Mouse (Mus musculus): ENCODE data around the gene Gpr82. TPM values are rescaled to one million over a fixed set of nuclear protein-coding genes. Genes with fewer than 3 reads are reported as not detected.

Gpr82 gene
- polyA plus RNA-seq, 1 experiment from 2014 or later = 0.04 TPM

- TF ChIP-seq CTCF (IDR thresholded peaks at IDR 0.05; ENCODE audit: low read depth) = no peak
- no peaks in the 10 kb centered on the region for H3K9me3 ChIP-seq (ENCODE audit: control insufficient read depth)
- no peak within 1 kb of the TSS for H3K9ac ChIP-seq (ENCODE audit: low read depth, low read length)
- no peaks in the 10 kb centered on the region for H3K27me3 ChIP-seq (replicated peaks; ENCODE audit: control insufficient read depth, insufficient read depth, low read length)
- H3K4me3 ChIP-seq (ENCODE audit: low read depth, low read length) = no peak within 1 kb of the TSS
- WGBS = 55% methylated on average over 5 of the region's 5 CpGs
- no peak for ATAC-seq
- no peak within 1 kb of the TSS for H3K27ac ChIP-seq (ENCODE audit: low read depth, low read length)
- H3K4me1 ChIP-seq (replicated peaks; ENCODE audit: control insufficient read depth, insufficient read depth, low read length) = no peaks in the 10 kb centered on the region
- no peak within 1 kb of the TSS for H3K4me2 ChIP-seq (replicated peaks; ENCODE audit: low read depth)
- no peaks in the 10 kb centered on the region for H3K36me3 ChIP-seq (ENCODE audit: control insufficient read depth, insufficient read depth)
These were observed 29.4 kb upstream of the Gpr82 start, which contains the start of gene Gpr34 for GRCm38 (mm10) chrX:13631599-13632283. Gene Gpr34 (plus strand): TSS chrX:13632089.

- H3K27ac ChIP-seq (ENCODE audit: low read depth, low read length) = no peak overlapping the region
- no peaks in the 10 kb centered on the region for H3K9me3 ChIP-seq (ENCODE audit: control insufficient read depth)
- no peak overlapping the region for H3K9ac ChIP-seq (ENCODE audit: low read depth, low read length)
- no peak overlapping the region for H3K4me3 ChIP-seq (ENCODE audit: low read depth, low read length)
- no peaks in the 10 kb centered on the region for H3K4me1 ChIP-seq (replicated peaks; ENCODE audit: control insufficient read depth, insufficient read depth, low read length)
- no peak for ATAC-seq
- WGBS = 83% methylated on average over 1 of the region's 1 CpGs
- TF ChIP-seq CTCF (IDR thresholded peaks at IDR 0.05; ENCODE audit: low read depth) = no peak
- no peak overlapping the region for H3K4me2 ChIP-seq (replicated peaks; ENCODE audit: low read depth)
- H3K27me3 ChIP-seq (replicated peaks; ENCODE audit: control insufficient read depth, insufficient read depth, low read length) = no peaks in the 10 kb centered on the region
- no peaks in the 10 kb centered on the region for H3K36me3 ChIP-seq (ENCODE audit: control insufficient read depth, insufficient read depth)
These were observed 24.8 kb upstream of the Gpr82 start for GRCm38 (mm10) chrX:13636398-13636797.

- H3K9me3 ChIP-seq (ENCODE audit: control insufficient read depth) = no peaks in the 10 kb centered on the region
- no peak for ATAC-seq
- H3K27ac ChIP-seq (ENCODE audit: low read depth, low read length) = no peak overlapping the region
- no peak overlapping the region for H3K4me2 ChIP-seq (replicated peaks; ENCODE audit: low read depth)
- no peak overlapping the region for H3K9ac ChIP-seq (ENCODE audit: low read depth, low read length)
- 38% methylated on average over 2 of the region's 2 CpGs for WGBS
- H3K36me3 ChIP-seq (ENCODE audit: control insufficient read depth, insufficient read depth) = no peaks in the 10 kb centered on the region
- H3K27me3 ChIP-seq (replicated peaks; ENCODE audit: control insufficient read depth, insufficient read depth, low read length) = no peaks in the 10 kb centered on the region
- no peak overlapping the region for H3K4me3 ChIP-seq (ENCODE audit: low read depth, low read length)
- no peak for TF ChIP-seq CTCF (IDR thresholded peaks at IDR 0.05; ENCODE audit: low read depth)
- no peaks in the 10 kb centered on the region for H3K4me1 ChIP-seq (replicated peaks; ENCODE audit: control insufficient read depth, insufficient read depth, low read length)
These were observed 22.3 kb upstream of the Gpr82 start for GRCm38 (mm10) chrX:13638894-13639293.

- no peaks in the 10 kb centered on the region for H3K9me3 ChIP-seq (ENCODE audit: control insufficient read depth)
- H3K27ac ChIP-seq (ENCODE audit: low read depth, low read length) = no peak overlapping the region
- H3K4me2 ChIP-seq (replicated peaks; ENCODE audit: low read depth) = no peak overlapping the region
- 79% methylated on average over 2 of the region's 2 CpGs for WGBS
- no peak for TF ChIP-seq CTCF (IDR thresholded peaks at IDR 0.05; ENCODE audit: low read depth)
- H3K27me3 ChIP-seq (replicated peaks; ENCODE audit: control insufficient read depth, insufficient read depth, low read length) = no peaks in the 10 kb centered on the region
- H3K36me3 ChIP-seq (ENCODE audit: control insufficient read depth, insufficient read depth) = no peaks in the 10 kb centered on the region
- ATAC-seq = no peak
- H3K9ac ChIP-seq (ENCODE audit: low read depth, low read length) = no peak overlapping the region
- no peak overlapping the region for H3K4me3 ChIP-seq (ENCODE audit: low read depth, low read length)
- H3K4me1 ChIP-seq (replicated peaks; ENCODE audit: control insufficient read depth, insufficient read depth, low read length) = no peaks in the 10 kb centered on the region
These were observed 9.3 kb upstream of the Gpr82 start for GRCm38 (mm10) chrX:13651889-13652288.

- no peak overlapping the region for H3K9ac ChIP-seq (ENCODE audit: low read depth, low read length)
- H3K4me3 ChIP-seq (ENCODE audit: low read depth, low read length) = no peak overlapping the region
- no peak overlapping the region for H3K4me2 ChIP-seq (replicated peaks; ENCODE audit: low read depth)
- ATAC-seq = no peak
- H3K9me3 ChIP-seq (ENCODE audit: control insufficient read depth) = no peaks in the 10 kb centered on the region
- no peaks in the 10 kb centered on the region for H3K27me3 ChIP-seq (replicated peaks; ENCODE audit: control insufficient read depth, insufficient read depth, low read length)
- no peaks in the 10 kb centered on the region for H3K4me1 ChIP-seq (replicated peaks; ENCODE audit: control insufficient read depth, insufficient read depth, low read length)
- no peaks in the 10 kb centered on the region for H3K36me3 ChIP-seq (ENCODE audit: control insufficient read depth, insufficient read depth)
- 75% methylated on average over 1 of the region's 1 CpGs for WGBS
- TF ChIP-seq CTCF (IDR thresholded peaks at IDR 0.05; ENCODE audit: low read depth) = no peak
- H3K27ac ChIP-seq (ENCODE audit: low read depth, low read length) = no peak overlapping the region
These were observed 8.9 kb upstream of the Gpr82 start for GRCm38 (mm10) chrX:13652291-13652690.

- no peak overlapping the region for H3K4me3 ChIP-seq (ENCODE audit: low read depth, low read length)
- no peak overlapping the region for H3K9ac ChIP-seq (ENCODE audit: low read depth, low read length)
- no peaks in the 10 kb centered on the region for H3K4me1 ChIP-seq (replicated peaks; ENCODE audit: control insufficient read depth, insufficient read depth, low read length)
- no peak for ATAC-seq
- H3K27me3 ChIP-seq (replicated peaks; ENCODE audit: control insufficient read depth, insufficient read depth, low read length) = no peaks in the 10 kb centered on the region
- H3K4me2 ChIP-seq (replicated peaks; ENCODE audit: low read depth) = no peak overlapping the region
- WGBS = 79% methylated on average over 3 of the region's 3 CpGs
- no peak overlapping the region for H3K27ac ChIP-seq (ENCODE audit: low read depth, low read length)
- H3K36me3 ChIP-seq (ENCODE audit: control insufficient read depth, insufficient read depth) = no peaks in the 10 kb centered on the region
- H3K9me3 ChIP-seq (ENCODE audit: control insufficient read depth) = no peaks in the 10 kb centered on the region
- no peak for TF ChIP-seq CTCF (IDR thresholded peaks at IDR 0.05; ENCODE audit: low read depth)
These were observed 6.2 kb upstream of the Gpr82 start for GRCm38 (mm10) chrX:13655005-13655421.
